Mouse (Mus musculus) lung, embryonic 16.5 days (tissue): ENCODE data around the gene Kcnab2. TPM values are rescaled to one million over a fixed set of nuclear protein-coding genes. Genes with fewer than 3 reads are reported as not detected.

Experiments
- ATAC-seq: fragments of 200-750 bp; cut with Nextera tagmentation; 2 replicates; pipeline ENCODE4 v1.8.0; 2017; ENCODE audit warnings: low read depth, mild to moderate bottlenecking, moderate library complexity
- H3K27ac ChIP-seq: fragments of 300-500 bp; sonication (generic); 2 replicates; pipeline ENCODE4 v1.5.1; 2014; ENCODE audit warnings: mild to moderate bottlenecking, control low read depth, low read length
- H3K27me3 ChIP-seq: fragments of 300-500 bp; sonication (generic); 2 replicates; pipeline ENCODE4 v1.6.1; 2014; ENCODE audit warnings: low read depth, low read length, mixed read lengths; ENCODE audit not compliant: control insufficient read depth, insufficient read depth
- H3K36me3 ChIP-seq: fragments of 300-500 bp; sonication (generic); 2 replicates; pipeline ENCODE4 v1.6.1; 2014; ENCODE audit warnings: low read length; ENCODE audit not compliant: control insufficient read depth, insufficient read depth
- H3K4me1 ChIP-seq: fragments of 300-500 bp; sonication (generic); replicated peaks from 2 replicates; pipeline ENCODE4 v1.6.1; 2014; ENCODE audit warnings: low read length, mixed read lengths; ENCODE audit not compliant: control insufficient read depth, insufficient read depth
- H3K4me2 ChIP-seq: fragments of 300-500 bp; sonication (generic); 2 replicates; pipeline ENCODE4 v1.6.1; 2014; ENCODE audit warnings: low read depth, low read length, control low read depth
- H3K4me3 ChIP-seq: fragments of 300-500 bp; sonication (generic); 2 replicates; pipeline ENCODE4 v1.5.1; 2014; ENCODE audit warnings: mild to moderate bottlenecking, low read length, control low read depth
- H3K9ac ChIP-seq: fragments of 300-500 bp; sonication (generic); 2 replicates; pipeline ENCODE4 v1.6.1; 2014; ENCODE audit warnings: low read length, control low read depth
- H3K9me3 ChIP-seq: fragments of 300-500 bp; sonication (generic); 2 replicates; pipeline ENCODE4 v1.6.1; 2016; ENCODE audit warnings: low read length; ENCODE audit not compliant: control insufficient read depth
- WGBS: fragments of 180-500 bp; shearing (Covaris S2); extraction: QIAGEN DNeasy Blood & Tissue Kit; methylation state at CpG from one replicate; pipeline ENCODE4 v1.1.7; 2014; 5-methylcytosine and 5-hydroxymethylcytosine counted together
- polyA plus RNA-seq: library from polyadenylated mRNA; unstranded; fragments of >200 nt; fragmentation: Nextera tagmentation; extraction: Ambion mirVana; gene quantifications from 2 replicates; pipeline ENCODE4 v1.2.1, GENCODE M21; 2015

Gene Kcnab2
- polyA plus RNA-seq, 1 experiment from 2014 or later = 6.5 TPM

DNA sequence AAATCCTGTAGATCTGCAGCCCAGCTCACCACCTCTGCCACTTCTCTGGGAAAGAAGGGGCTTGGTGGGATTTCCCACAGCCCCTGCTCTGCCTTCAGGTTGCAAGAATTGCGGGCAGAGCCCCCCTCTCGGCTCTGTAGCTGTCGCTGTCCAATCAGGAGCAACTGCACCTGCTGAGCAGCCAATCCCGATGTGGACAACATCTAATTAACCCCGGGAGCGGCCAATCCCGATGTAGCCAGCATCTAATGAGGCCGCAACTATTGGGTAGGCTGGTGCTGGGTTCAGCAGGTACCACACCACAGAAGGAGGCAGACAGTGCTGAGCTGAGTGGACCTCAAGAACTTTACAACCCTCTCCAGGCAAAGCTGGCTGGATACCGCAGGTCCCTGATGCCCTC, 36.1 kb downstream of the Kcnab2 start:
- ATAC-seq = no peak
- Histone ChIP-seq H3K27ac (no peak overlapping the region), H3K4me2 (no peak overlapping the region), H3K9ac (no peak overlapping the region), H3K9me3 (no peaks in the 10 kb centered on the region), H3K27me3 (no peaks in the 10 kb centered on the region), H3K4me3 (no peak overlapping the region), H3K4me1 (no peaks in the 10 kb centered on the region), H3K36me3 (no peaks in the 10 kb centered on the region)
- 32% methylated on average over 9 of the region's 9 CpGs for WGBS

DNA sequence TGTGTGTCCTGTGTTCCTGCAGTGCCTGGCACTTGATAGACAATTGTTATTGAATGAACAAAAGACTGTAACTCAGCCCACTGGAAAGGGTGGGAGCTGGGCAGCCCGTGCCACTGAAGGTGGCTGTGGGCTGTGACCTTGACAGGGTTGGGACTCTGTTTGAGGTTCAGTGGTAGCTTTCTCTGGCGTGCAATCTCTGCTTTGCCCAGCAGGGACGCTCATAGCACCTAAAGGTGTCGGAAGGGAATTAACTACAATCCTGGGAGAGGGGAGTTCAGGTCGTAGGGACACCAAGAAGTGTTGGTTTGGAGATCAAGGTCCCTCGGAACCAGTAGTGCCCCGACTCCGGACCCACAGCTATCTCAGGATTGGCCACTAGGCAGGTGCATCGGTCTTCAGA, 36.8 kb downstream of the Kcnab2 start:
- Histone ChIP-seq H3K4me1 (no peaks in the 10 kb centered on the region), H3K36me3 (no peaks in the 10 kb centered on the region), H3K9ac (no peak overlapping the region), H3K9me3 (no peaks in the 10 kb centered on the region), H3K4me2 (no peak overlapping the region), H3K27ac (no peak overlapping the region), H3K4me3 (no peak overlapping the region), H3K27me3 (no peaks in the 10 kb centered on the region)
- WGBS = 54% methylated on average over 9 of the region's 9 CpGs
- ATAC-seq = no peak

DNA sequence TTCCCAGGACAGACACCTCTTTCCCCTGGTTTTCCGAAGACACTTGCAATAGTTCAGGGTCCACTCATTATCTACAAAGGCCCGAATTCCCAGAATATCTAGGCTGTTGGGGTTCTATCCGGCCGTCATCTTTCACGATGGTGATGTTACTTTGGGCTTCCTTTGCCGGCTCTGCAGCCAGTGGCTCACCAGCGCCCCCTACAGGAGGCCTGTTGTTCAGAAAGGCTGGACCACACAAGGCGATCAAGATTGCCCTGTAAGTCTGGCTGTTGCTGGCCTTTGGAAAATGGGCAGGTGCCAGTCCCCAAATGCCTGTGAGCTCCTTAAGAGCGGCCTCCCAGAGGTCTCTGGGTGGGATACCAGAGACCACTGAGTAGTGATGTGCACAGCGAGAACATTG, 42.4 kb downstream of the Kcnab2 start:
- Histone ChIP-seq H3K4me2 (peak overlapping the region; percentile 45), H3K36me3 (no peaks in the 10 kb centered on the region), H3K9ac (no peak overlapping the region), H3K27me3 (peaks cover 3% of the 10 kb centered on the region; the same call in 1 of the 2 replicates), H3K27ac (no peak overlapping the region), H3K4me3 (no peak overlapping the region), H3K4me1 (no peaks in the 10 kb centered on the region), H3K9me3 (no peaks in the 10 kb centered on the region)
- ATAC-seq = no peak
- WGBS = 10% methylated on average over 10 of the region's 10 CpGs

DNA sequence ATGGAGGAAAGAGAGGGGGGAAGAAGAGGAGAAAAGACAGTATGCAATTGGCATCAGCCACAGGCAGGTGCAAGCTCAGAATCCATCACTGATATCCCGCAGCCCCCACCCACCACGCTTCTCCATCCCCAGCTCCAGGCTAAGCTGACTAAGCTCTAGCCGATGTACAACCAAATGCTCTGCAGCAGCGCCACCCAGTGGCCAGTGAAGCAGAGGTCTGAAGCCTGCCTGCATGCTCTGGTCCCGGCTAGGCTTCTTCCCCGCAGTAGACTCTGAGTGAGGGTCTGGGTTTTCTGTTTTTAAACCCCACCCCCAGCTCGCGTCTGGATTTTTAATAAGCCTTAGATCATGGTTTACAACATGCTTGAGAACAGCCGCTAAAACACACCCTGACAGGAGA, 42.8 kb downstream of the Kcnab2 start:
- peak; percentile 83 for ATAC-seq
- WGBS = 3% methylated on average over 9 of the region's 9 CpGs
- peaks cover 3% of the 10 kb centered on the region; the same call in 1 of the 2 replicates for H3K27me3 ChIP-seq

GRCm38 (mm10) chr4:152432308-152432707, 45.4 kb downstream of the Kcnab2 start:
- Histone ChIP-seq H3K4me3 (no peak overlapping the region), H3K4me1 (no peaks in the 10 kb centered on the region), H3K4me2 (no peak overlapping the region), H3K36me3 (no peaks in the 10 kb centered on the region), H3K9ac (no peak overlapping the region), H3K27ac (no peak overlapping the region), H3K27me3 (peaks cover 3% of the 10 kb centered on the region; the same call in 1 of the 2 replicates), H3K9me3 (no peaks in the 10 kb centered on the region)
- ATAC-seq = no peak
- WGBS = 44% methylated on average over 5 of the region's 5 CpGs

More for the DNA sequence above, 42.8 kb downstream of the Kcnab2 start:
- no peak overlapping the region for H3K27ac ChIP-seq
- H3K9ac ChIP-seq = no peak overlapping the region
- H3K4me2 ChIP-seq = peak overlapping the region; percentile 45
- no peaks in the 10 kb centered on the region for H3K9me3 ChIP-seq
- H3K4me1 ChIP-seq = no peaks in the 10 kb centered on the region
- no peak overlapping the region for H3K4me3 ChIP-seq
- H3K36me3 ChIP-seq = no peaks in the 10 kb centered on the region

- WGBS = 43% methylated on average over 8 of the region's 8 CpGs
- no peak for ATAC-seq
- Histone ChIP-seq H3K4me2 (no peak overlapping the region), H3K27ac (no peak overlapping the region), H3K4me1 (no peaks in the 10 kb centered on the region), H3K4me3 (no peak overlapping the region), H3K9ac (no peak overlapping the region), H3K9me3 (0 out of 2 replicates have a peak, but pooled peaks cover 2% of the 10 kb centered on the region), H3K36me3 (no peaks in the 10 kb centered on the region), H3K27me3 (no peaks in the 10 kb centered on the region)
These were observed 49.4 kb downstream of the Kcnab2 start for GRCm38 (mm10) chr4:152428259-152428658.

DNA sequence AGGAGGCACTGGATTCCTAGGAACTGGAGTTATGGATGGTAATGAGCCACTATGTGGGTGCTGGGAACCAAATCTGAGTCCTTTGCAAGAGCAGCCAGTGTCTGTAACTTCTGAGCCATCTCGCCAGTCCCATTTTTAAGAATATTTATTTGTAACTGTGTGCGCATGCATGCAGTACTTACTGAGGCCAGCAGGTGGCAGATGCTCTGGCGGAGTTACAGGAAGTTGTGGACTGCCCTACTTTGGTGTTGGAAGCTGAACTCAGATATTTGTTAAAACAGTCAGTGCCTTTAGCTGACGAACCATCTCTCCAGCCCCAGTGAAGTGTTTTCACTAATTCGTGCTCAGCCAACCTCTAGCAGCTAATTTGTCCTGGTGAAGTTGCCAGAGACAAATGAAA, 52.7 kb downstream of the Kcnab2 start:
- H3K36me3 ChIP-seq = no peaks in the 10 kb centered on the region
- 0 out of 2 replicates have a peak, but pooled peaks cover 2% of the 10 kb centered on the region for H3K9me3 ChIP-seq
- H3K4me2 ChIP-seq = no peak overlapping the region
- no peak overlapping the region for H3K27ac ChIP-seq
- H3K9ac ChIP-seq = no peak overlapping the region
- no peaks in the 10 kb centered on the region; the same call in 1 of the 2 replicates for H3K27me3 ChIP-seq
- WGBS = 54% methylated on average over 5 of the region's 5 CpGs
- no peaks in the 10 kb centered on the region for H3K4me1 ChIP-seq
- ATAC-seq = no peak
- no peak overlapping the region for H3K4me3 ChIP-seq

- Histone ChIP-seq H3K27me3 (no peaks in the 10 kb centered on the region; the same call in 1 of the 2 replicates), H3K4me2 (no peak overlapping the region), H3K4me3 (no peak overlapping the region), H3K36me3 (no peaks in the 10 kb centered on the region), H3K9ac (no peak overlapping the region), H3K4me1 (no peaks in the 10 kb centered on the region), H3K9me3 (0 out of 2 replicates have a peak, but pooled peaks cover 2% of the 10 kb centered on the region), H3K27ac (no peak overlapping the region)
- ATAC-seq = no peak
- 28% methylated on average over 4 of the region's 4 CpGs for WGBS
These were observed 53.3 kb downstream of the Kcnab2 start for GRCm38 (mm10) chr4:152424341-152424740.

DNA sequence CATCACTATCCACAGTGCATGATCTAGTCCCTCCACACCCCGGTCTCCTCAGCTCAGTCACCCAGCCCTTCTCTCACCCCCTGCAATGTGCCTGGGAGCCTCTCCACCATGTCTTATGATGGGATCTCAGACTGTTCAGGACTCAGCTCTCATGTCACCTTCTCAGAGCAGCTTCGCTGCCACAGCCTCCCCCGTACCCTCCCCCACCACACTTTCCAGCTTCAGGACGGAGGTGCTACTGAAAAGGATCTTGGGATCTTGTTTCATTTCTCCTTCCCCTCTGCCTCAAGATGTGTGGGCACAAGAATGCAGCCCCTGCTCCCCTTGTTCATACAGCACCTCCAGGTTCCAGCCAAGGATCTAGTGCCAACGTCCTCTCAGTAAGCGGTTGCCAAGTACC, 54.1 kb downstream of the Kcnab2 start:
- H3K27me3 ChIP-seq = no peaks in the 10 kb centered on the region; the same call in 1 of the 2 replicates
- H3K27ac ChIP-seq = no peak overlapping the region
- H3K9me3 ChIP-seq = 0 out of 2 replicates have a peak, but pooled peaks cover 2% of the 10 kb centered on the region
- H3K36me3 ChIP-seq = no peaks in the 10 kb centered on the region
- 81% methylated on average over 6 of the region's 6 CpGs for WGBS
- no peaks in the 10 kb centered on the region for H3K4me1 ChIP-seq
- H3K9ac ChIP-seq = no peak overlapping the region
- no peak overlapping the region for H3K4me3 ChIP-seq
- no peak for ATAC-seq
- no peak overlapping the region for H3K4me2 ChIP-seq
